Mouse (Mus musculus): Measurements from ENCODE around the gene Zfp503.

- no peak for TF ChIP-seq GATA1 (IDR thresholded peaks at IDR 0.05; ENCODE audit: low read depth, low read length)
- no peak for TF ChIP-seq POLR2A (IDR thresholded peaks at IDR 0.05; ENCODE audit: control insufficient read depth in 1 of 2, insufficient read depth in 1 of 2, low read depth in 1 of 2, low read length in 2 of 2, poor library complexity in 1 of 2)
- TF ChIP-seq ELF1 (IDR thresholded peaks at IDR 0.05; ENCODE audit: low read depth, low read length), result no peak
- TF ChIP-seq CTCF (IDR thresholded peaks at IDR 0.05 in 2 of 3, conservative IDR thresholded peaks at IDR 0.05 in 1 of 3; ENCODE audit: control insufficient read depth in 1 of 3, insufficient read depth in 1 of 3, low read depth in 2 of 3, low read length in 3 of 3, poor library complexity in 1 of 3, severe bottlenecking in 1 of 3), result no peak
- no peak for TF ChIP-seq ZC3H11A (IDR thresholded peaks at IDR 0.05; ENCODE audit: low read depth, low read length)
- no peak for TF ChIP-seq GABPA (IDR thresholded peaks at IDR 0.05; ENCODE audit: low read depth, low read length)
- no peak for TF ChIP-seq SIN3A (IDR thresholded peaks at IDR 0.05; ENCODE audit: low read length)
- TF ChIP-seq NRF1 (IDR thresholded peaks at IDR 0.05; ENCODE audit: insufficient read depth, low read depth, low read length, poor library complexity, severe bottlenecking), result no peak
These were observed 30.8 kb upstream of the Zfp503 start for GRCm38 (mm10) chr14:22019949-22020845.

Measured in MEL (cell line).